Mouse (Mus musculus) hindbrain, embryonic 12.5 days (tissue): ENCODE data around the gene Mroh3. TPM values are rescaled to one million over a fixed set of nuclear protein-coding genes. Genes with fewer than 3 reads are reported as not detected.

ENCODE experiments used
- ATAC-seq: fragments of 200-750 bp; cut with Nextera tagmentation; 2 replicates; pipeline ENCODE4 v1.8.0; 2017; ENCODE audit warnings: moderate TSS enrichment; ENCODE audit not compliant: low FRiP score
- H3K27ac ChIP-seq: fragments of 300-500 bp; sonication (generic); 2 replicates; pipeline ENCODE4 v1.5.1; 2016; ENCODE audit warnings: mild to moderate bottlenecking
- H3K27me3 ChIP-seq: fragments of 300-500 bp; sonication (generic); 2 replicates; pipeline ENCODE4 v1.6.1; 2016; ENCODE audit warnings: mild to moderate bottlenecking
- H3K36me3 ChIP-seq: fragments of 300-500 bp; sonication (generic); 2 replicates; pipeline ENCODE4 v1.6.1; 2016; ENCODE audit warnings: mild to moderate bottlenecking
- H3K4me1 ChIP-seq: fragments of 300-500 bp; sonication (generic); 2 replicates; pipeline ENCODE4 v1.6.1; 2016
- H3K4me2 ChIP-seq: fragments of 300-500 bp; sonication (generic); replicated peaks from 2 replicates; pipeline ENCODE4 v1.6.1; 2016; ENCODE audit warnings: mild to moderate bottlenecking
- H3K4me3 ChIP-seq: fragments of 300-500 bp; sonication (generic); 2 replicates; pipeline ENCODE4 v1.5.1; 2016; ENCODE audit warnings: mild to moderate bottlenecking
- H3K9ac ChIP-seq: fragments of 300-500 bp; sonication (generic); 2 replicates; pipeline ENCODE4 v1.6.1; 2016; ENCODE audit warnings: mild to moderate bottlenecking, moderate library complexity
- H3K9me3 ChIP-seq: fragments of 300-500 bp; sonication (generic); replicated peaks from 2 replicates; pipeline ENCODE4 v1.6.1; 2016; ENCODE audit warnings: mild to moderate bottlenecking
- WGBS: fragments of 180-500 bp; shearing (Covaris S2); methylation state at CpG from one replicate; pipeline ENCODE4 v1.1.7; 2016; 5-methylcytosine and 5-hydroxymethylcytosine counted together
- polyA plus RNA-seq: library from polyadenylated mRNA; unstranded; fragments of >200 nt; fragmentation: Nextera tagmentation; extraction: Ambion mirVana; gene quantifications from 2 replicates; pipeline ENCODE4 v1.2.1, GENCODE M21; 2016

Gene Mroh3
- polyA plus RNA-seq, 1 experiment from 2014 or later = 0.34 TPM

- Histone ChIP-seq H3K9ac (no peak overlapping the region), H3K4me1 (peaks cover 46% of the 10 kb centered on the region), H3K36me3 (peaks cover 12% of the 10 kb centered on the region), H3K4me2 (no peak overlapping the region), H3K27ac (no peak overlapping the region), H3K27me3 (no peaks in the 10 kb centered on the region), H3K4me3 (no peak overlapping the region), H3K9me3 (no peaks in the 10 kb centered on the region)
- ATAC-seq = no peak
- WGBS = 95% methylated on average over 8 of the region's 8 CpGs
Observed at GRCm38 (mm10) chr1:136226626-136227025, 14.0 kb upstream of the Mroh3 start.

GRCm38 (mm10) chr1:136225846-136226245 lies 13.2 kb upstream of the Mroh3 start:
- no peak overlapping the region for H3K9ac ChIP-seq
- WGBS = 93% methylated on average over 8 of the region's 8 CpGs
- H3K36me3 ChIP-seq = peaks cover 12% of the 10 kb centered on the region
- H3K4me1 ChIP-seq = peaks cover 38% of the 10 kb centered on the region
- no peak overlapping the region for H3K27ac ChIP-seq
- H3K27me3 ChIP-seq = no peaks in the 10 kb centered on the region
- H3K9me3 ChIP-seq = no peaks in the 10 kb centered on the region
- ATAC-seq = no peak
- H3K4me2 ChIP-seq = no peak overlapping the region
- H3K4me3 ChIP-seq = no peak overlapping the region

GRCm38 (mm10) chr1:136223758-136224342 lies 11.2 kb upstream of the Mroh3 start:
- peaks cover 28% of the 10 kb centered on the region for H3K36me3 ChIP-seq

GRCm38 (mm10) chr1:136222386-136222785 lies 9.8 kb upstream of the Mroh3 start:
- peaks cover 42% of the 10 kb centered on the region for H3K36me3 ChIP-seq
- no peak overlapping the region for H3K27ac ChIP-seq
- no peak overlapping the region for H3K9ac ChIP-seq
- H3K27me3 ChIP-seq = no peaks in the 10 kb centered on the region
- no peak for ATAC-seq
- no peak overlapping the region for H3K4me3 ChIP-seq
- H3K4me1 ChIP-seq = peaks cover 5% of the 10 kb centered on the region; the same call in 1 of the 2 replicates
- H3K4me2 ChIP-seq = no peak overlapping the region
- H3K9me3 ChIP-seq = no peaks in the 10 kb centered on the region
- WGBS = 90% methylated on average over 10 of the region's 10 CpGs

More at GRCm38 (mm10) chr1:136223758-136224342, 11.2 kb upstream of the Mroh3 start:
- Histone ChIP-seq H3K4me3 (no peak overlapping the region), H3K4me1 (peaks cover 18% of the 10 kb centered on the region), H3K9me3 (no peaks in the 10 kb centered on the region), H3K4me2 (no peak overlapping the region), H3K9ac (no peak overlapping the region), H3K27ac (no peak overlapping the region), H3K27me3 (no peaks in the 10 kb centered on the region)
- ATAC-seq = no peak
- WGBS = 87% methylated on average over 10 of the region's 10 CpGs

GRCm38 (mm10) chr1:136220037-136220871 lies 7.6 kb upstream of the Mroh3 start:
- no peak for ATAC-seq
- no peak overlapping the region for H3K4me3 ChIP-seq

GRCm38 (mm10) chr1:136214304-136214703 lies 1.7 kb upstream of the Mroh3 start:
- Histone ChIP-seq H3K27me3 (no peaks in the 10 kb centered on the region), H3K9me3 (no peaks in the 10 kb centered on the region), H3K36me3 (peaks cover 34% of the 10 kb centered on the region), H3K4me1 (no peaks in the 10 kb centered on the region), H3K9ac (no peak overlapping the region), H3K4me3 (no peak overlapping the region), H3K27ac (no peak overlapping the region), H3K4me2 (no peak overlapping the region)
- WGBS = 84% methylated on average over 15 of the region's 15 CpGs
- ATAC-seq = no peak

More at GRCm38 (mm10) chr1:136220037-136220871, 7.6 kb upstream of the Mroh3 start:
- Histone ChIP-seq H3K9me3 (no peaks in the 10 kb centered on the region), H3K4me2 (no peak overlapping the region), H3K27ac (no peak overlapping the region), H3K36me3 (peaks cover 55% of the 10 kb centered on the region), H3K4me1 (peaks cover under 1% of the 10 kb centered on the region; the same call in 1 of the 2 replicates), H3K27me3 (no peaks in the 10 kb centered on the region), H3K9ac (no peak overlapping the region)
- WGBS = 85% methylated on average over 10 of the region's 10 CpGs

- Histone ChIP-seq H3K36me3 (no peaks in the 10 kb centered on the region), H3K27me3 (no peaks in the 10 kb centered on the region), H3K4me1 (no peaks in the 10 kb centered on the region), H3K4me2 (no peak overlapping the region), H3K4me3 (no peak overlapping the region), H3K27ac (no peak overlapping the region), H3K9me3 (no peaks in the 10 kb centered on the region), H3K9ac (no peak overlapping the region)
- 86% methylated on average over 5 of the region's 5 CpGs for WGBS
- ATAC-seq = no peak
Observed at GRCm38 (mm10) chr1:136190033-136190432, 22.6 kb downstream of the Mroh3 start.

- WGBS = 64% methylated on average over 2 of the region's 2 CpGs
- Histone ChIP-seq H3K27me3 (no peaks in the 10 kb centered on the region), H3K4me1 (peaks cover 4% of the 10 kb centered on the region; the same call in 1 of the 2 replicates), H3K36me3 (peaks cover 28% of the 10 kb centered on the region), H3K4me2 (no peak overlapping the region), H3K9me3 (no peaks in the 10 kb centered on the region), H3K9ac (no peak overlapping the region), H3K27ac (no peak overlapping the region), H3K4me3 (no peak overlapping the region)
- no peak for ATAC-seq
Observed at GRCm38 (mm10) chr1:136179511-136180001, 33.1 kb downstream of the Mroh3 start.

GRCm38 (mm10) chr1:136178741-136179140 lies 33.9 kb downstream of the Mroh3 start:
- H3K27me3 ChIP-seq = no peaks in the 10 kb centered on the region
- no peak overlapping the region for H3K4me3 ChIP-seq
- no peak overlapping the region for H3K27ac ChIP-seq
- H3K4me2 ChIP-seq = no peak overlapping the region
- no peaks in the 10 kb centered on the region for H3K9me3 ChIP-seq
- peaks cover 33% of the 10 kb centered on the region for H3K36me3 ChIP-seq
- no peak overlapping the region for H3K9ac ChIP-seq
- 59% methylated on average over 6 of the region's 6 CpGs for WGBS
- peaks cover 12% of the 10 kb centered on the region for H3K4me1 ChIP-seq
- no peak for ATAC-seq

GRCm38 (mm10) chr1:136177085-136177484 lies 35.5 kb downstream of the Mroh3 start:
- Histone ChIP-seq H3K9me3 (no peaks in the 10 kb centered on the region), H3K9ac (no peak overlapping the region), H3K4me1 (peaks cover 20% of the 10 kb centered on the region), H3K27me3 (no peaks in the 10 kb centered on the region), H3K27ac (no peak overlapping the region), H3K36me3 (peaks cover 49% of the 10 kb centered on the region), H3K4me3 (no peak overlapping the region), H3K4me2 (no peak overlapping the region)
- ATAC-seq = no peak
- WGBS = 70% methylated on average over 2 of the region's 2 CpGs

- Histone ChIP-seq H3K4me2 (no peak overlapping the region), H3K27ac (no peak overlapping the region), H3K4me1 (peaks cover 20% of the 10 kb centered on the region), H3K4me3 (no peak overlapping the region), H3K27me3 (no peaks in the 10 kb centered on the region), H3K36me3 (peaks cover 65% of the 10 kb centered on the region), H3K9me3 (no peaks in the 10 kb centered on the region), H3K9ac (no peak overlapping the region)
- ATAC-seq = no peak
- 33% methylated on average over 6 of the region's 6 CpGs for WGBS
Observed at GRCm38 (mm10) chr1:136175183-136175582, 37.4 kb downstream of the Mroh3 start.

- H3K4me1 ChIP-seq = peaks cover 20% of the 10 kb centered on the region
- 0 out of 2 replicates have a peak overlapping the region, but pooled peaks have one; percentile 8 for H3K4me2 ChIP-seq
- no peaks in the 10 kb centered on the region for H3K9me3 ChIP-seq
- 8% methylated on average over 13 of the region's 13 CpGs for WGBS
- peaks cover 73% of the 10 kb centered on the region for H3K36me3 ChIP-seq
- 0 out of 2 replicates have a peak overlapping the region, but pooled peaks have one; percentile 45 for H3K27ac ChIP-seq
- H3K4me3 ChIP-seq = no peak overlapping the region
- ATAC-seq = peak; percentile 6; the same call in 1 of the 2 replicates
- 0 out of 2 replicates have a peak overlapping the region, but pooled peaks have one; percentile 44 for H3K9ac ChIP-seq
- no peaks in the 10 kb centered on the region for H3K27me3 ChIP-seq
Observed at GRCm38 (mm10) chr1:136174101-136174606, 38.5 kb downstream of the Mroh3 start.
